Mouse (Mus musculus) B cell, adult 2 months (primary cell): ENCODE measurements around the gene Pappa2.

Experiments
- DNase-seq, 2 experiments: peaks; one replicate each; pipeline ENCODE4 v3.0.0; 2022

Pappa2 gene

DNA sequence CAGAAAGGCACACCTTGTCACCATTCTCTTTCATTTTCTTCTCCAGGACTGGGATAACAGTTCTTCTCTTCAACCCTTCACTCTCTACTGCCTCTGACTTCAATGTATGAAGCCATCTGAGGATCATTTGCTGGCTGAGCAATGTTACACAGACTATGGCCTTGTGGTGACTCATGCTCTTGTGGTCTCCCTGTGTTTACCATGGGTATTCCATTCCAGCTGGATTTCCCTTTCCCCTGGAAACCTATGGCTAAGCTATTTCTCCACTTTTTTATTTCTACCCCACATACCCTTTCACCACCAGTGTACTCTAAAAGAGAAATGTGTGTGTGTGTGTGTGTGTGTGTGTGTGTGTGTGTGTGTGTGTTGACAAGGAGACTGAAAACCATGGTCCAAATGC is 83.0 kb downstream of the Pappa2 start:
- no peak for DNase-seq

DNA sequence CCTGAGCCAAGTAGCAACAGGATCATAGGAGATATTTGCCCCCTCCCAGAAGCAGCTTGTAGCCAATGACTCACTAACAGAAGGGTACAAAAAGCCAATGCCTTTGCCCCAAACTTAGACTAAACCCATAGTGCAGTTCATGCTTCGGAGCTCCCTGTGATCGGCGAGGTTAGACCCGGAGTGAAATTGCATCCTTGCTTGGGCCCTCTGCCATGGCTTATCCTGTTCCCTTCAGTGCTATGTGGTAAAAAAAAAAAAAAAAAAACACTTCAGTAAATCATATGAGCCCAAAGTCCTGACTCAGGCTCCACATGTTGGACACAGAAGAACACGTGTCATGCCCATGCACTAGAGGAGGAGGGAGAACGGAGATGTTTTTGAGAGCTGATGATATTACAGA is 85.8 kb downstream of the Pappa2 start:
- DNase-seq, result no peak

DNA sequence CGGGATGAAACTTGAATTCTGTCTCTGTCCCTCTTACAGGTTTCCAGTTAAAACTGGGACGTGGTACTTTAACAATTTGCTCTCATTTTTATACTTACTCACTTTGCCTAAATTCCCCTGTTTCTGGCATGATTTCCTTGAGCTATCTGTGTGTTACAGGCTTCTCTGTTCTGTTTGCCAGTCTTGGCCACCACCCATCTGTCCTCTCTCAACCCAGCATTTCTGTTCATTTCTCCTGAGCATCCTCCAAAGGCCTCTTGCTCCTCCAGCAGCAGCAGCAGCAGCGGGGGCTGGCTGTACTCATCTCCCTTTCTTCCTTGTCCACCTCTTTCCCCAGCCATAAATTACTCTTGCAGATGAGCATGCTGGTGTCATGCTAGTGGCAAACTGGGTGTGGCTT is 104.8 kb downstream of the Pappa2 start:
- no peak for DNase-seq

- DNase-seq, result no peak
Observed at GRCm38 (mm10) chr1:158874552-158875077, 105.7 kb downstream of the Pappa2 start.

DNA sequence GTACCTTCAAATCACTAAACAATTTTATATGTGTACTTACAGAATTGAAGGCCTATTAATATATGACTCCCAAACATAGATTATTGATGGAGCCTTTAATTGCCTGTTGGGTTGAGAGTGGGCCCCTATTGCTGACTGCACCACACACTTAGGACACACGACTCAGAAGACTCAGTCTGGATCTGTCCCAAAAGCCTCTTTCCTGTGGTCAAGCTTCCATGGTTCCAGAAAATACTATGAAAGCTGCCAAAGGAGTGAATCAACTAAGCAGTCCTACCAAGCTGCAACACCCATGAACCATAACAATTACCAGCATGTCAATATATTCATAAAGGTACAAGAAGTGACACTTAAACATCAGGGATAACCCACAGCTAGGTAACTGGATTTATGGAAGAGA is 106.7 kb downstream of the Pappa2 start:
- no peak for DNase-seq

DNA sequence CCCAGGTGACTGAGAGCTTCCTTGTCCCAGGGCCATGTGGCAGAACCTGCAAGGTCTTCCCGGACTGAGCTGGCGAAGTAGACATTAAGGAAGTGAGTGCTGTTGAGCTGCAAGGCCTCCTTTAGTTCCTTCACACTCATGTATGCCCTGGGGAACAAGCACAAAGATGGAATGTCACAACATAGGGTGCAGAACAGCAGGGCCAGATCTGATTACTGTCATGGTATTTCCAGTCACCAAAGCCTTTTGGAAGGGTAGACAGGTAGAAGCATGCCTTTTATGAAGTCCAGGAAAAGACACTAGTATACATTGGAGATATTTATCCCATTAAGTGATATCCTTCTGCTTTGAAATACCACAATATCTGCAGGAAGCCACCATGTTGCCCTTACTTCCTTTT is 108.9 kb downstream of the Pappa2 start:
- DNase-seq, result no peak

- DNase-seq, result no peak
Observed at GRCm38 (mm10) chr1:158860190-158860589, 120.1 kb downstream of the Pappa2 start.

DNA sequence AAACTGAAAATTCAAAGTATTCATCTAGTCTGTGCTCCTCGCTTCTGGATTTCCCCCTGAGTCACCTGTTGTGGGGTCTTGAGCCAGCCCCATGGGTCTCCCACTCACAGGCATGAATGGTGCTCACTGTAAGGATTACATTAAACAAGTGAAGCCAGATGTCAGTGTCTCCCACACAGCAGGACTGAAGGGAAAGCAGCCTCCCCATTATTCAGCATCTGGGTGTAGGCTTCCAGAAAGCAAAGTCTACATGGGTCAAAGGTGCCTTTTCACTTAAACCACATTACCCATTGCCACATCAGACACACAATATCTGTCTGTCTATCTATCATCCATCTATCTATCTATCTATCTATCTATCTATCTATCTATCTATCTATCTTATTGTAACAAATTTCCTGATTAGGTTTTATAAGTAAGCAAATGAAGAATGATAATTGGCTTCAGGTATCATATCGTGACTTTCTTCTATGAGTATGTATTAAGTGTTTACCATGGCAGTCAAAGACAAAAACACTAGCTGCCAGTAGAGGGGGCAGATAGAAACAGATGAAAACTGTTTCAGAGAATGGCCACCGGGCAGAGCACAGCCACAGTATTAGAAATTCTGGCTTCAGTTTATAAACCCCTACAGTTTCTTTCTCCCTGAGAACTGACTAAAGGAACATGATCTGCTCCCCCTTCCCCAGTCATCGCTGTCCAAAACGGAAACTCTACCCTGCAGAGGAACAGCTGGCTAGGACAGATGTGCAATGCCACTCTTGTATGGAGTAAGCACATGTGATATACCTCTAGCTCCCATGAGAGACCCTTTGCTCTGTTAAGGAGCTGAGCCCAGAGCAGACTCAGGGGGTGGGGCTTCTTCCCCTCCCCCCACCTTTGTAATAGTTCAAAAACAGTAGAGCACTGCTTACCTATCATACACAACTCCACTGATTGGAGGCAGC is 126.1 kb downstream of the Pappa2 start:
- no peak for DNase-seq

- DNase-seq, result no peak
Observed at GRCm38 (mm10) chr1:158852836-158853567, 127.3 kb downstream of the Pappa2 start.

DNA sequence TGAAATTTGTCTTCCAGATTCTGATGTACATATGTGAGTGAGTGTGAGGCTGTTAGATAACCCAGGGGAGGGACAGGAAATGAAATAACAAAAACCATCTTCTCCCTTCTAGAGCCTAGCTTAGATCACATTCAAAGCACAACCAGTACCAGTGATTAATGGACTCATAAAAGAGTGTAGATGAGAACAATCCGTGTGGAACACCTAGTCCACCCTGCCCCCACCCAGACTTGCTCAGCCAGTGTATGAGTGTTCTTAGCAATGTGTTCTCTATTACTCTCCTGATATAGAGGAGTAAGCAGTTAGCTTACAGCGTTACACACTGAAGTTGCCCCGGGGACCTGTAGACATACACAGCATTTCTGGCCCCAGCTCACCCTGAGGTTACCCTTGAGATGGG is 129.8 kb downstream of the Pappa2 start:
- no peak for DNase-seq

DNA sequence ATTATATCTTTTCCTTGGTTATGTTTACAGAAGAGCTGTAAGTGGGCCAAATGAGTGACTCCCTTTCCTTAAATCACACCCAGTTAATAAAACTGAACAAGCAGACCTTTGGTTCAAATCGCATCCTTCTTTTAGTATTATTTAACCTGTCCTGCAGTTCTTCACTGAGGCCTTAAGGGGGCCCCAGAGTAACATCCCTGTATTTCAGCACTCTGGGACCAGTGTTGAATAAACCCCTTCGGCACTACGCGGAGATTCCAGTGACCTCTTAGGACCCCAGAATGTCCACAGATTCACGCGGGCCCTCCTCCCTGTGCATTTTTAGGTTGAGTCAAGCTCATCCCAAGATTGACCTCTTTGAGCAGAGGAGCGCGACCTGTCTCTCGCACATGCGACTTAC is 135.7 kb downstream of the Pappa2 start:
- no peak for DNase-seq

DNA sequence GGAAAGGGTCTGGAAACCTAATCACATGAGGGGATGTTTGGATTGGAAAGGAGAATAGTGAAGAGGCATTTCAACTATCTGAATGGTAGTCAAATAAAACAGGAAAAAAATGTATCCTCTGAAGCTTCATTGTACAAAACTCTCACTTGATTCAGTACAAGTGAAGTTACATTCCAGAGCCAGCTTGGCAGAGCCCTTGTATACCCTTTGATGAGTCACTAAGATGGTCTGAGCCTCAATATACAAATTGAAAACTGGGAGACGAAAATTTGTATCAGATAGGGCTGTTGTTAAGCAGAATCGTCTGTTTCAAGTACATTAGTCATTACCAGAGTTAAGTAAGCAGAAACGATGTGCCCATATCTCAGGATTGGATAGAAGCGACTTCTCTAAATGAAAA is 143.1 kb downstream of the Pappa2 start:
- DNase-seq, result no peak

DNA sequence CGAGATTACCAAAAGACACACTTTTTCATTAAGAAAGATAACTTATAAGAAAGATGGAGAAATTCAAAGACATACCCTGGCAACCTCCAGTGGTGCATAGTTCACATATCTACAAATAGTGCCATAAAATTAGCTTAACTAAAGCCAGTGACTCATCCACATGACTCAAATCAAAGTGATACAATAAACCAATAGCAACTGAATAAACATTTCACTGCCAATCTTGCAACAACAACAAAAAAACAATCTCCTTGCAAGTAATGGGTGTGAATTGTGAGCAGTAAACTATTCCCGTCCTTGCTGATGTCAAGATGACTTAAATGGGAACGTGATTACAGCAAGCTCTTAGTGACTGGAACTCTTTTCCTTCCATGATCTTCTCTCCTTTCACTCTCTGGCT is 150.1 kb downstream of the Pappa2 start:
- DNase-seq, result no peak

- no peak for DNase-seq
Observed at GRCm38 (mm10) chr1:158827931-158828330, 152.4 kb downstream of the Pappa2 start.

GRCm38 (mm10) chr1:158819676-158820075 is 160.6 kb downstream of the Pappa2 start:
- no peak for DNase-seq

- no peak for DNase-seq
Observed at GRCm38 (mm10) chr1:158816479-158816878, 163.8 kb downstream of the Pappa2 start.

DNA sequence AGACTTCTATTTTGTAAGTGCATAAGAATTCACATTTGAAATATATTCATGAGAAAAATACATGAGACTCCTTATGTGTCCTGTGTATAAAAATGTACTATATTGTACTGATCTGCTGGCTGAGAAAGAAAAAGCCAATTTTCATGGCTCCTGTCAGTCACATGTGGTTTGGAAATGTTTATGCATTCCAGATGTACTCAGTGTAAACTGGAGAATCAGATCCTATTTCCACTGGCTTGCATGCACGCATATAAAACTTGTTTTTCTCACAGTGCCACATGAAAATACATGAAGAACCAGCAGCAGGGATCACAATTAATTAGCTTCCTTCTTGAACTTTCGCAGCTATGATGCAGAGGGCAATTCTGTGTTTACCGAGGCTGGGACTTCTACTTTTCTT is 168.4 kb downstream of the Pappa2 start:
- DNase-seq, result no peak

GRCm38 (mm10) chr1:158775486-158775885 is 204.8 kb downstream of the Pappa2 start:
- DNase-seq, result no peak

GRCm38 (mm10) chr1:158773102-158773501 is 207.2 kb downstream of the Pappa2 start:
- no peak for DNase-seq

DNA sequence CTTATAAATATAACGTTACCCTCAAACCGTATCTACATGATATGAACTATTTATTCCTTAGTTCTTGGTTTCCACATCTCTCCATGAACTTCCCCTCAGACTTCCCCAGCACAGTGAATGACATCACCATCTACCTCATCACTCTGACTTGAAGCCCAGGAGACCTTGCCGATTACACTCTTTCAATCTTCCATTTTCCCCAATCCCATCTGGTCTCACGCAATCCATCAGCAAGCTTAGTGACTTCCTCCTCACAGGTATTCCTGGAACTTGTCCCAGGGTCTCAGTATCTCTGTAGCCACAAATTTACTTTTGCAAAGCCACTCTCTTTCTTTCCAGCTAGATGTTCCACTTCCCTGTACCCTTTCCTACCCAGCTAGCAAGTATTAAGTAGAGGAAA is 209.5 kb downstream of the Pappa2 start:
- no peak for DNase-seq

GRCm38 (mm10) chr1:158770036-158770655 is 210.1 kb downstream of the Pappa2 start:
- DNase-seq, result no peak

- DNase-seq, result no peak
Observed at GRCm38 (mm10) chr1:158765842-158766241, 214.4 kb downstream of the Pappa2 start.

- DNase-seq, result no peak
Observed at GRCm38 (mm10) chr1:158764727-158765126, 215.6 kb downstream of the Pappa2 start.
